Mouse (Mus musculus) CH12.LX (cell line): Measurements from ENCODE around the gene Prkch. TPM values are rescaled to one million over a fixed set of nuclear protein-coding genes. Genes with fewer than 3 reads are reported as not detected.

Experiments used
- DNase-seq: peaks from one replicate; pipeline ENCODE4 v3.0.0-alpha.2; 2013; ENCODE audit errors: extremely low read depth
- H3K27ac ChIP-seq: 2 replicates; pipeline ENCODE4 v1.5.1; 2012; ENCODE audit warnings: low read depth, mild to moderate bottlenecking, control low read depth, moderate library complexity; ENCODE audit not compliant: insufficient read depth
- H3K27me3 ChIP-seq: replicated peaks from 2 replicates; pipeline ENCODE3; 2012; ENCODE audit warnings: inconsistent platforms
- H3K36me3 ChIP-seq, 2 experiments: replicated peaks in 1 of 2; 2 replicates each; pipeline versions ENCODE3 to v1.6.1; 2012; ENCODE audit warnings: inconsistent platforms in 1 of 2, low read length in 1 of 2, mild to moderate bottlenecking in 1 of 2, mixed read lengths in 1 of 2, moderate library complexity in 1 of 2; ENCODE audit not compliant: control insufficient read depth in 1 of 2, insufficient read depth in 1 of 2
- H3K4me1 ChIP-seq, 2 experiments: 2 replicates each; pipeline ENCODE4 v1.6.1; 2012; ENCODE audit warnings: inconsistent platforms in 1 of 2, moderate library complexity in 1 of 2; ENCODE audit not compliant: insufficient read depth in 2 of 2, control insufficient read depth in 1 of 2
- H3K4me2 ChIP-seq: 2 replicates; pipeline ENCODE4 v1.6.1; 2012; ENCODE audit warnings: low read depth, mild to moderate bottlenecking, control low read depth; ENCODE audit not compliant: poor library complexity, insufficient read depth, severe bottlenecking
- H3K4me3 ChIP-seq, 3 experiments: fragments of 150-350 bp in 1 of 3; sonication (generic) in 1 of 3; replicated peaks in 1 of 3; 2 replicates each; pipeline versions ENCODE3 to v1.5.1; 2011 to 2012; ENCODE audit warnings: low read depth in 2 of 3, low read length in 2 of 3, mild to moderate bottlenecking in 2 of 3, moderate library complexity in 2 of 3, control low read depth in 1 of 3, improper control_type of control experiment in 1 of 3, inconsistent platforms in 1 of 3, mixed read lengths in 1 of 3; ENCODE audit not compliant: poor library complexity in 1 of 3
- H3K79me2 ChIP-seq: replicated peaks from 2 replicates; pipeline ENCODE4 v1.6.1; 2012; ENCODE audit warnings: mild to moderate bottlenecking, moderate library complexity; ENCODE audit not compliant: control insufficient read depth, poor library complexity, insufficient read depth, severe bottlenecking; ENCODE audit errors: extremely low read depth
- H3K9ac ChIP-seq: 2 replicates; pipeline ENCODE4 v1.6.1; 2012; ENCODE audit warnings: low read depth, mild to moderate bottlenecking, control low read depth, moderate library complexity; ENCODE audit not compliant: insufficient read depth
- H3K9me3 ChIP-seq: replicated peaks from 2 replicates; pipeline ENCODE3; 2012; ENCODE audit warnings: low read length, inconsistent platforms, mixed read lengths
- CTCF ChIP-seq, 2 experiments: IDR thresholded peaks in 1 of 2; conservative IDR thresholded peaks in 1 of 2; 2 replicates each; pipeline ENCODE4 v1.5.1; 2011 to 2012; ENCODE audit warnings: low read depth in 2 of 2, low read length in 2 of 2, improper control_type of control experiment in 1 of 2, inconsistent platforms in 1 of 2, mild to moderate bottlenecking in 1 of 2, moderate library complexity in 1 of 2
- E2F4 ChIP-seq: IDR thresholded peaks from 2 replicates; pipeline ENCODE4 v1.6.1; 2011; ENCODE audit warnings: low read depth, low read length, improper control_type of control experiment; ENCODE audit not compliant: insufficient replicate concordance
- ETS1 ChIP-seq: conservative IDR thresholded peaks from 2 replicates; pipeline ENCODE4 v1.6.1; 2012; ENCODE audit warnings: low read depth, mild to moderate bottlenecking, inconsistent platforms, low read length, improper control_type of control experiment, moderate library complexity
- IRF4 ChIP-seq: IDR thresholded peaks from 2 replicates; pipeline ENCODE4 v1.6.1; 2014; ENCODE audit warnings: low read depth, mild to moderate bottlenecking, inconsistent platforms, low read length, improper control_type of control experiment
- KAT2A ChIP-seq: IDR thresholded peaks from 2 replicates; pipeline ENCODE4 v1.6.1; 2012; ENCODE audit warnings: low read length, improper control_type of control experiment, inconsistent platforms; ENCODE audit not compliant: insufficient replicate concordance
- MAFK ChIP-seq: IDR thresholded peaks from 2 replicates; pipeline ENCODE4 v1.6.1; 2011; ENCODE audit warnings: low read length, improper control_type of control experiment; ENCODE audit not compliant: insufficient replicate concordance
- MAZ ChIP-seq: IDR thresholded peaks from 2 replicates; pipeline ENCODE4 v1.6.1; 2012; ENCODE audit warnings: low read depth, mild to moderate bottlenecking, inconsistent platforms, low read length, improper control_type of control experiment, moderate library complexity
- POLR2A ChIP-seq: IDR thresholded peaks from 2 replicates; pipeline ENCODE4 v1.6.1; 2011; ENCODE audit warnings: low read depth, mild to moderate bottlenecking, improper control_type of control experiment, low read length
- POLR2AphosphoS2 ChIP-seq: IDR thresholded peaks from 2 replicates; pipeline ENCODE4 v1.6.1; 2011; ENCODE audit warnings: low read depth, low read length, improper control_type of control experiment
- RAD21 ChIP-seq: IDR thresholded peaks from 2 replicates; pipeline ENCODE4 v1.6.1; 2011; ENCODE audit warnings: low read depth, mild to moderate bottlenecking, low read length, improper control_type of control experiment, moderate library complexity
- SIN3A ChIP-seq: IDR thresholded peaks from 2 replicates; pipeline ENCODE4 v1.6.1; 2012; ENCODE audit warnings: low read length, improper control_type of control experiment, inconsistent platforms
- UBTF ChIP-seq: IDR thresholded peaks from 2 replicates; pipeline ENCODE4 v1.6.1; 2012; ENCODE audit warnings: low read depth, mild to moderate bottlenecking, inconsistent platforms, low read length, improper control_type of control experiment, moderate library complexity
- ZC3H11A ChIP-seq: IDR thresholded peaks from 2 replicates; pipeline ENCODE4 v1.6.1; 2012; ENCODE audit warnings: low read depth, mild to moderate bottlenecking, inconsistent platforms, low read length, improper control_type of control experiment
- dilution Hi-C: fragments of 300-500 bp; cut with MboI; formaldehyde crosslinking; loops from 2 replicates; pipeline ENCODE4 v1.14.3; 2020; ENCODE audit warnings: low sequenced_read_pairs; ENCODE audit not compliant: extremely low pct_unique_long_range_greater_than_20kb, extremely low pct_ligation_motif_present
- in situ Hi-C: fragments of 300-500 bp; cut with MboI; formaldehyde crosslinking; loops from 3 replicates; pipeline ENCODE4 v1.14.3; 2019; ENCODE audit warnings: low sequenced_read_pairs, low pct_ligation_motif_present, low pct_unique_long_range_greater_than_20kb, mixed read lengths
- polyA plus RNA-seq: library from polyadenylated mRNA; unstranded; fragments of >175 nt; gene quantifications from 2 replicates; pipeline ENCODE4 v1.2.1, GENCODE M21; 2012; ENCODE audit warnings: low read depth; ENCODE audit not compliant: insufficient read length
- total RNA-seq, 2 experiments: library from RNA; depleted of rRNA; stranded (reverse); fragments of 300-350 nt in 1 of 2; fragments of >200 nt in 1 of 2; gene quantifications; 2 replicates each; pipeline ENCODE4 v1.2.3; 2012 to 2014

Prkch gene
- total and polyA plus RNA-seq, 3 experiments: 0.76 to 2.3 (median 1.8) TPM

DNA sequence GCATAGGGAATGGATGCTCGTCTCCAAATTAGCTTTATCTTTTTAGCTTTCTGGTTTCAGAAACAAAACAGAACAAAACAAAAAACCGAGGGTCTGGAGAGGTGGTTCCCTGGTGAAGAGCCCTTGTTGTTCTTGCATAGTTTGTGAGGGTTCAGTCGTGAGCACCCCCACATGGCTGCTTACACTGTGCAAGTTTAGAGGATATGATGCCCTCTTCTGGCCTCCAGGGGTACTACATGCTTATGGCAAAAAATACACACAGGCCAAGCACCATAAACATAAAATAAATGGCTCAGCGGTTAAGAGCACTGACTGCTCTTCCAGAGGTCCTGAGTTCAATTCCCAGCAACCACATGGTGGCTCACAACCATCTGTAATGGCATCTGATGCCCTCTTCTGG lies 108.8 kb downstream of the Prkch start (continued):
- no peak for TF ChIP-seq KAT2A
- no peak for TF ChIP-seq SIN3A
- TF ChIP-seq CTCF (conservative IDR thresholded peaks at IDR 0.05 in 1 of 2, IDR thresholded peaks at IDR 0.05 in 1 of 2; ENCODE audit: low read depth in 2 of 2, low read length in 2 of 2): peak; percentile 85 to 91
- TF ChIP-seq E2F4: no peak
- TF ChIP-seq ZC3H11A: peak; percentile 69
- TF ChIP-seq POLR2AphosphoS2: no peak

DNA sequence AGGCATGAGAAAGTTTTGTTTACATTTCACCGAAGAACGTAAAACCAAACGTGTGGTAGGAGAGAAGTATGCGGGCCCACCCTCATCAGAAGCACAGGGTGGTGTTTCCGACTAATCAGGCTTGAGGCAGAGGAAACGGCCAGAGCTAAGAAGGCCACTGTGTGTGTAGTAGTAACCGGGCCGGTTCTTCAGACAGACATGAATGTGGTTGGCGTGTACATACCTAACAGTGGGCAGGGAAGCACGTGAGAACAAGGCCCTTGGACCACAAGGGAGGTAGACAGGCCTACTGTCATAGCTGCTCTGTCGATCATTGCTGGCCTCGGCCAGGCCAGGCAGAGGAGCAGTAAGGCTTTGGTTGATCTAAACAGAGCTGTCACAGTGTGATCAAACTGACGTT lies 110.1 kb downstream of the Prkch start:
- in situ Hi-C loops: no loop called here

DNA sequence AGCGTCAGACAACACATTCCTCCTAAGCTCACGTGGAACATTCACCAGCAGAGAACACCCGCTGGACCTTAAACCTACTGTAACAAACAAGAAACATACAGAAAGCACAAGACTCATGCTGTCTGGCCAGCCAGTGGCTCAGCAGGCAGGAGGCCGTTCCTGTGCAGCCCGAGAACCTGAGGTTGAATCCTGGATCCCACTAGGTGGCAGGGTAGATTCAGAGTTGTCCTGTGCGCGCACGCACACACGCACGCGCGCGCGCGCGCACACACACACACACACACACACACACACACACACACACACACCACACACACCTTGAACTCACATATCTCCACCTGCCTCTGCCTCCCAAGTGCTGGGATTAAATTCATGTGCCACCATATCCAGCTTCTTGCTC lies 110.5 kb downstream of the Prkch start:
- Histone ChIP-seq H3K79me2 (no peaks in the 10 kb centered on the region), H3K4me3 (no peak overlapping the region), H3K9me3 (no peaks in the 10 kb centered on the region), H3K36me3 (peaks cover 0 to 3% of the 10 kb centered on the region in 2 experiments), H3K9ac (no peak overlapping the region), H3K27me3 (no peaks in the 10 kb centered on the region), H3K4me1 (no peaks in the 10 kb centered on the region), H3K4me2 (no peak overlapping the region), H3K27ac (no peak overlapping the region)
- in situ Hi-C loops: no loop called here
- DNase-seq: no peak
- TF ChIP-seq MAZ (no peak), RAD21 (peak; percentile 6), CTCF (conservative IDR thresholded peaks at IDR 0.05 in 1 of 2, IDR thresholded peaks at IDR 0.05 in 1 of 2; ENCODE audit: low read depth in 2 of 2, low read length in 2 of 2) (peak in 1 of 2 experiments; percentile 22; a peak in 2 of 4 replicates)
- dilution Hi-C loops: no loop called here

More for the DNA sequence above, 110.1 kb downstream of the Prkch start:
- Histone ChIP-seq H3K4me1 (peaks cover 0 to 3% of the 10 kb centered on the region in 2 experiments; a peak in 2 of 4 replicates), H3K9me3 (no peaks in the 10 kb centered on the region), H3K36me3 (peaks cover 0 to 3% of the 10 kb centered on the region in 2 experiments), H3K27me3 (no peaks in the 10 kb centered on the region), H3K9ac (no peak overlapping the region), H3K79me2 (no peaks in the 10 kb centered on the region), H3K4me3 (no peak overlapping the region), H3K4me2 (no peak overlapping the region), H3K27ac (no peak overlapping the region)
- TF ChIP-seq UBTF (no peak), IRF4 (no peak)
- no peak for DNase-seq
- dilution Hi-C loops: no loop called here

DNA sequence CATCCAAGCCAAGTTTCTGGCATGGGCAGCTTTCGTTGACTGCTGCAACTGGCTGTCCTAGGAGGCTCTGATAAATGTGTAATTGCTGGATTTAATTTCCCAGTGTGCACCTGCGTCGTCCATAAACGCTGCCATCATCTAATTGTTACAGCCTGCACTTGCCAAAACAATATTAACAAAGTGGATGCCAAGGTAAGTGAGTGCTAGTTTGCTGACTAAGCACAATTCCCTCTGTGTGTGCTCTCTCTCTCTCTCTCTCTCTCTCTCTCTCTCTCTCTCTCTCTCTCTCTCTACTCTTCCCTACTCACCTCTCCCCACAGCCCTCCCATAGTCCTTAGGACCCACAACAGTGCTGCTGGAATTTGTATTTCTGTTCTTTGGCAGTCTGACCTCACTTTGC lies 111.5 kb downstream of the Prkch start:
- peaks cover 0 to 3% of the 10 kb centered on the region in 2 experiments for H3K36me3 ChIP-seq
- no peak overlapping the region for H3K9ac ChIP-seq
- no peak overlapping the region for H3K4me2 ChIP-seq
- TF ChIP-seq ETS1 (no peak), MAFK (peak; percentile 81; the same call in 1 of the 2 replicates), POLR2A (no peak)
- DNase-seq: no peak
- H3K9me3 ChIP-seq: no peaks in the 10 kb centered on the region
- no peaks in the 10 kb centered on the region for H3K79me2 ChIP-seq
- H3K4me3 ChIP-seq: no peak overlapping the region
- no peak overlapping the region for H3K27ac ChIP-seq
- no peaks in the 10 kb centered on the region for H3K27me3 ChIP-seq
- no peaks in the 10 kb centered on the region for H3K4me1 ChIP-seq
- dilution Hi-C loops (no loop called here), in situ Hi-C loops (no loop called here)
